Mouse (Mus musculus) erythroblast, embryonic 14.5 days (primary cell): ENCODE measurements around the gene Narfl. TPM values are rescaled to one million over a fixed set of nuclear protein-coding genes. Genes with fewer than 3 reads are reported as not detected.
A peak's percentile ranks its signal among the peaks of the same experiment; 100 is the strongest.
"Not testable (repeated sequence)": the region's sequence is repeated elsewhere in the genome, so short reads cannot be mapped to it uniquely, and the experiment has no call there.

ENCODE experiments used
- H3K27me3 ChIP-seq: 2 replicates; pipeline ENCODE4 v1.6.1; 2012; ENCODE audit warnings: inconsistent platforms; ENCODE audit not compliant: control insufficient read depth
- H3K36me3 ChIP-seq: 2 replicates; pipeline ENCODE4 v1.6.1; 2012; ENCODE audit warnings: mild to moderate bottlenecking, inconsistent platforms; ENCODE audit not compliant: control insufficient read depth
- H3K4me1 ChIP-seq: 2 replicates; pipeline ENCODE4 v1.6.1; 2012; ENCODE audit warnings: inconsistent platforms; ENCODE audit not compliant: control insufficient read depth
- H3K4me3 ChIP-seq: replicated peaks from 2 replicates; pipeline ENCODE3; 2012; ENCODE audit warnings: moderate library complexity, mild to moderate bottlenecking, inconsistent platforms
- H3K9me3 ChIP-seq: 2 replicates; pipeline ENCODE4 v1.6.1; 2012; ENCODE audit warnings: low read length, inconsistent platforms, mixed read lengths; ENCODE audit not compliant: control insufficient read depth
- GATA1 ChIP-seq: IDR thresholded peaks from 2 replicates; pipeline ENCODE4 v1.6.1; 2012; ENCODE audit warnings: low read length, inconsistent platforms, mixed read lengths
- TAL1 ChIP-seq: IDR thresholded peaks from 3 replicates; pipeline ENCODE4 v1.6.1; 2012; ENCODE audit warnings: low read length, inconsistent platforms, mixed read lengths
- polyA plus RNA-seq: library from polyadenylated mRNA; stranded (reverse); fragments of >175 nt; gene quantifications from 2 replicates; pipeline ENCODE4 v1.2.3, GENCODE M21; 2012

The Narfl gene
- polyA plus RNA-seq, 1 experiment: 2.0 TPM

DNA sequence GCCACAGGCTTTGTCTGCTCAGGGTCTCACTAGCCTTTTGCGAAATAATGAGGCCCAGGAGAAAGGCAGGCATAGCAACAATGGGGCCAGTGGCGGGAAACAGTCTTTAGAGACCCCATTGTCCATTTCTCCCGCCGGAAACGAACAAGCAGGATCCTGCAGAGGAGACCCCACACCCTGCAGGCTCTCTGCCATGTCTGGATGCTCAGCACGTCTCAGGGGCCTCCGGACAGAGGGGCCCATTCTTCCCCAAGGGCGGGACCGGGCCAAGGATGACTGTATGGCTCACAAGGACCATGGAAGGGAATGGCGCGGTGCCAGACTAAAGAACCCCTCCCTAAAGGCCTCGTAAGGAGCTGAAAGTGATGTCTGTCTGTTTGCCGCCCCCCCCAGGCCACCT, 20.6 kb downstream of the Narfl start:
- Histone ChIP-seq H3K36me3 (peaks cover 21% of the 10 kb centered on the region), H3K9me3 (no peaks in the 10 kb centered on the region), H3K4me3 (no peak overlapping the region), H3K4me1 (peaks cover 68% of the 10 kb centered on the region), H3K27me3 (no peaks in the 10 kb centered on the region; the same call in 1 of the 2 replicates)
- TF ChIP-seq GATA1 (no peak), TAL1 (no peak)

DNA sequence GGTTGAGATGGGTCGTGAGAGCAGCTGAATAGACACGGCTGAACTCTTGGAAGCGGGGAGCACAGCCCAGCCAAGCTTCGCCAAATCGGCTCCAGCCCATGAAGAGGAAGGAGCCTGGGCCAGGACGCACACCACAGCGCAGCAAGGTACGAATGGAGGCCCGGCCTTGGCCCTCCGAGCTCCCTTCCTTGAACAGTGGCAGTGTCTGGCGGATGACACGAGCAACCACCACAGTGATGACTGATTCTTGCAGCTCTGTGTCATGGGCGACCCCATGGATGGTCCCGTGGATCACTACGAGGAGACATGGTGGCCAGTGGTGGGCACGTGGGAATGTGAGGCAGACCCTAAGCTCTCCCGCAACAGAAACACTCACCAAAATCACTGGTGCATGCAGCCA, 21.4 kb downstream of the Narfl start:
- H3K4me3 ChIP-seq: no peak overlapping the region

DNA sequence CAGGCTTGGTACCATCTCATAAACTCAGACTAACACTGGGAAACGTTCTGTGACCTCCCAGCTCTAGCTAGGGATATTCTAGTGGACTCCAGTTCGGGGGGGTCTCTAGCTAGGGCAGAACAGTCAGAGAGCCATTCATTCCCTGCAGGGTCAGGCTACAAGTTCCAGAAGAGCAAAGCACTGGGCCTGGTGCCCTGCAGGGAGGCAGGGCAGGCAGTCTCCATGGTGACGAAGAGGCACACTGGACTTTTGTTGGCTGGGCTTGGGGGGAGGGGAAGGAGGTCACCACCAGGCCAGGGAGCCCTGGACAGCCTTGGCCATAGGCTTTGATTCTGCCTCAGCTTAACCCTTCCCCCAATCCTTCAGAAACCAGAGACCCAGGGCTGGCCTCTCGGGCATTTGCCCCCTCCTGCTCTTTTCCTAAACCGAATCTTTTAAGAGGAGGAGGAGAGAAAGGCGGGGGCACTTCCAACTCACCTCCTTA, 22.1 kb downstream of the Narfl start, which contains the start of gene AC134908.4:
Gene AC134908.4 (minus strand): TSS at position 51 of the 484 bp plus-strand sequence.
- Histone ChIP-seq H3K4me1 (peaks cover 66% of the 10 kb centered on the region), H3K4me3 (peak within 1 kb of the TSS; percentile 82), H3K9me3 (no peaks in the 10 kb centered on the region), H3K36me3 (peaks cover 9% of the 10 kb centered on the region), H3K27me3 (no peaks in the 10 kb centered on the region; the same call in 1 of the 2 replicates)
- TF ChIP-seq TAL1 (no peak), GATA1 (no peak)

More for the DNA sequence above, 21.4 kb downstream of the Narfl start:
- Histone ChIP-seq H3K27me3 (no peaks in the 10 kb centered on the region; the same call in 1 of the 2 replicates), H3K36me3 (peaks cover 13% of the 10 kb centered on the region), H3K4me1 (peaks cover 68% of the 10 kb centered on the region), H3K9me3 (no peaks in the 10 kb centered on the region)
- no peak for TF ChIP-seq TAL1
- no peak for TF ChIP-seq GATA1

DNA sequence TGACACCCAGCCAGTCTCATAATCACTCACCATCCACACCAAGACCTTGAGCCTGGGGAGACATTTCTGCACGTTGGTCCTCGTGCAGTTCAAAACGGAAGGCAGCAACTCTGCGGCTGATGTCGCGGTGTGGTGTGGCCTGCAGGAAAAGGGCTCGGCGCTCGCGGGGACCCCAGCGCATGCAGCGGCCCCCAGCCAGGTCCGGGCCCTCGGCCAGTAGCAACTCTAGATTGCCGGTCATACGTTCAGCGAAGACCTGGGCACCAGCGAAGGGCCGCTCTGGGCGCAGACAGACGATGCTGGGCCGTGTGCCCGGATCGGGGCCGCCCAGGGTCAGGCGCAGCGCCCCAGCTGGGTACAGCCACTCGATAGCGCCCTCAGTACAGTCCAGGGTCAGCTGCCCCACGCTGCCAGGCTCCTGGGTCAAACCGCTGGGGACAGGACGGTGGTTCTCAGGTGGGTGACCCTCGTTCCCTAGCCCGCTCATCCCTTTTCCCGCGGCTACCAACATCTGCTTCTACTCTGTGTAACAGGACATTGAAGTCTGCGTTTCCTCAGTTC, 22.7 kb downstream of the Narfl start:
- H3K4me3 ChIP-seq: peak overlapping the region; percentile 82
- no peak for TF ChIP-seq TAL1
- H3K27me3 ChIP-seq: peaks cover 2% of the 10 kb centered on the region
- H3K36me3 ChIP-seq: peaks cover 7% of the 10 kb centered on the region
- peaks cover 59% of the 10 kb centered on the region for H3K4me1 ChIP-seq
- no peaks in the 10 kb centered on the region for H3K9me3 ChIP-seq

DNA sequence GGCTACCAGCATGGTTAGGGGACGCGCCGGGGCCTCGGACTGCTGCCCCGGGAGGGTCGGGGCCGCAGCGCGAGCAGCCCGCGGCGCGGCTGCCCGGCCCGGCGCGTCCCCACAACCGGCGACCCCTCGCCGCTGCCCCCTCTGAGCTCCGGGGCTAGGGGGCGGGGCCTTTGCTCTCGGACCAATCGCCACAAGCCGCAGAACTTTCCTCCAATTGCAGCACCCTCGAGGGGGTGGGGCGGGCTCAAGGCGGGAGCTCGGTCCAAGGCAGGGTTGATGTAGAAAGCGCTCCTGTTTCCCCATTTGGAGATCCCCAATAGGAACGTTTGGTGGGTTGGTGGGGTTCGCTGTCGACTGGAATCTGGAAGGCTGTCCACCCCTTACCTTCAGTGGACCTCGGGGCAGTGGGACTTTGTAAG, 23.4 kb downstream of the Narfl start, which contains the start of gene Metrn:
Gene Metrn (minus strand): TSS at position 186 of the 419 bp plus-strand sequence.
- TF ChIP-seq TAL1 (no peak), GATA1 (no peak)
- H3K36me3 ChIP-seq: peaks cover 7% of the 10 kb centered on the region
- H3K4me1 ChIP-seq: peaks cover 52% of the 10 kb centered on the region
- H3K9me3 ChIP-seq: no peaks in the 10 kb centered on the region
- peak within 1 kb of the TSS; percentile 82 for H3K4me3 ChIP-seq
- peaks cover 8% of the 10 kb centered on the region for H3K27me3 ChIP-seq

DNA sequence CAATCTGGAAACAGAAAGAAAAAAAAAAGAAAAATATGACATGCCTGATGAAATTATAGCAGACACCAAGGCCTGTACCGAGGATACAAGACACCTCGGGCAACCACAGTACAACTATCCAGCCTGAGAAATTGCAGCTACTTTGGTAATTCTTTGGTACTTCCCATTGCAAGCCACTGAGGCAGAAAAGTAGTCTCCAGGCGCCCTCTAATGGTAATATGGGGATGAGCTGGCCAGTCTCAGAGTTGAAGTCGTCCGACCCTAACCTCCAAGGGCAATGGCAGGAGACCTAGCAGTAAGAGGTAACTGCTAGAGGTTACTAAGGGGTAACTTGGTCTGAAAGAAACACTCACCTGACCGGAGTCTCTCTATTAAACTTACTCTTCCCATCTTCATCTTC, 27.5 kb downstream of the Narfl start:
- H3K4me1 ChIP-seq: peaks cover 14% of the 10 kb centered on the region
- peaks cover 36% of the 10 kb centered on the region for H3K27me3 ChIP-seq
- H3K4me3 ChIP-seq: no peak overlapping the region
- H3K36me3 ChIP-seq: no peaks in the 10 kb centered on the region
- TF ChIP-seq GATA1 (no peak), TAL1 (no peak)
- no peaks in the 10 kb centered on the region for H3K9me3 ChIP-seq

DNA sequence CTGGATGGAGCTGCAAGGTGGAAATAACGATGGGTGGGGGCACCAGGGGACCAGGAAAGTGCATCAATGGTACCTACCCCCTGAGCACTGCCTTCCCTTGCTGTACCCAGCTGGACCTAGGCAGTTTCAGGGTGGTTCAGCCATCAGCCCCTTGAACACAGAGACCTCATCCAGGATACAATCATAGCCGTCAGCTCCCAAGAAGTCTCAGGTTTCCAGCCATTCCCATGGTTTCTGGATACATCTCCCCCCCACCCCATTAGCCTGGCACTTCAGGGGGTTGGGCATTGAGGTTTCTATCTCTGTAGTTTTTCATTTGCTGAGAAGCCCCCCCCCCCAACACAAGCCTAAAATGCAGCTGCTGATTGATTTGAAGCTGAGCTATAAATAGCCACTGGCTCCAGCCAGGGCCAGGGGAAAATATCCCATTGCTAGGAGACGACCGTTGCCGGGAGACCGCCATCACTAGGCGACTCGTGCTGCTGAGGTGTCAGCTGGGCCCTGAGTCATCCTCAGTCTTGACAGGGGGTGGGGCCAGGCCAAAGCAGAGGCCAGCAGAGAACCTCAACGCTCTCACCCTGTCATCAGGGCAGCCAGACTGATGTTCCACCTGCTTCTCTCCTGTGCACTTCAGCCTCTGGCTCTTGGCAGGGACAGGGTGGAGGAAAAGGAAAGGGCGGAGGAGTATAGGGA, 29.4 kb downstream of the Narfl start:
- TF ChIP-seq TAL1 (no peak), GATA1 (no peak)
- H3K36me3 ChIP-seq: no peaks in the 10 kb centered on the region
- H3K9me3 ChIP-seq: no peaks in the 10 kb centered on the region
- H3K4me3 ChIP-seq: no peak overlapping the region
- peaks cover 49% of the 10 kb centered on the region for H3K27me3 ChIP-seq
- no peaks in the 10 kb centered on the region; the same call in 1 of the 2 replicates for H3K4me1 ChIP-seq

DNA sequence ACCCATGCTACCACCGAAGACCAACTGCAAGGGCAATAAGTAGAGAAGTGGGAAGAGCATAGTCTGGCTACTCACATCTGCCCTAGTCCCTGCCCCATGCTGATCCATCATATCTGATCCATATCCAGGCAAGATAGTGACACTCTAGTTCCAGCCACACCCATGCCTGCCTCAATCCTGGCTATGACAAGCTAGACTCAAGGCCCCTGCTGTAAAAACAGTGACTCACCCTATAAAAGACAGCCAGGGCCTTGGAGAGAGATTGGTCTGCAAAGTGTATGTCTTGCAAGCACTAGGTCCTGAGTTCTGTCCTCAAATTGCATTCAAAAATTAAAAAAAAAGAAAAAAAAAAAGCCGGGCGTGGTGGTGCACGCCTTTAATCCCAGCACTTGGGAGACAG, 32.9 kb downstream of the Narfl start:
- H3K4me3 ChIP-seq: no peak overlapping the region
- H3K27me3 ChIP-seq: peaks cover 80% of the 10 kb centered on the region
- peaks cover 11% of the 10 kb centered on the region for H3K4me1 ChIP-seq
- no peak for TF ChIP-seq TAL1
- no peak for TF ChIP-seq GATA1
- H3K9me3 ChIP-seq: peaks cover 4% of the 10 kb centered on the region; the same call in 1 of the 2 replicates
- no peaks in the 10 kb centered on the region for H3K36me3 ChIP-seq

DNA sequence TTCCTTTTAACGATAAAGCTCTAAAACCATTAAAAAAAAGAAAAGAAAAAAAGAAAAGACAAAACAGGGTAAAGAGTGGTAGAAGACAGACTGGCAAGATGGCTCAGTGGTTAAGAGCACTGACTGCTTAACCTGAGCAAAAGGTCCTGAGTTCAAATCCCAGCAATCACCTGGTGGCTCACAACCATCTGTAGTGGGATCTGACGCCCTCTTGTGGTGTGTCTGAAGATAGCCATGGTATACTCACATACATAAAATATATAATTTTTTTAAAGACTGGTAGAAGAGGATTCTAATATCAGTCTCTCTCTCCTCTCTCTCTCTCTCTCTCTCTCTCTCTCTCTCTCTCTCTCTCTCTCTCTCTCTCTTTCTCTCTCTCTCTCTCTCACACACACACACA, 33.9 kb downstream of the Narfl start:
- peaks cover 81% of the 10 kb centered on the region for H3K27me3 ChIP-seq

More for the DNA sequence above, 33.9 kb downstream of the Narfl start:
- not testable (repeated sequence) for H3K9me3 ChIP-seq, H3K36me3 ChIP-seq, H3K4me3 ChIP-seq
- peaks cover 11% of the 10 kb centered on the region for H3K4me1 ChIP-seq
